Mouse (Mus musculus): ENCODE results near the gene Nob1.
A peak's percentile ranks its signal among the peaks of the same experiment; 100 is the strongest.

The Nob1 gene

GRCm38 (mm10) chr8:107435962-107436831 is 11.3 kb upstream of the Nob1 start, which contains the start of gene Wwp2:
TSS of gene Wwp2 (plus strand) at chr8:107436365.
- no peak for DNase-seq (ENCODE audit: extremely low read depth, low read depth, low spot score)

GRCm38 (mm10) chr8:107435421-107435961 is 10.6 kb upstream of the Nob1 start:
- no peak for DNase-seq (ENCODE audit: extremely low read depth, low read depth, low spot score)

- no peak for DNase-seq (ENCODE audit: extremely low read depth, low read depth, low spot score)
These were observed 6.0 kb upstream of the Nob1 start for GRCm38 (mm10) chr8:107430821-107431220.

GRCm38 (mm10) chr8:107425230-107425597 is 363 bp upstream of the Nob1 start:
- DNase-seq (ENCODE audit: extremely low read depth, low read depth, low spot score), result no peak

GRCm38 (mm10) chr8:107424176-107424575 is 675 bp downstream of the Nob1 start:
- no peak for DNase-seq (ENCODE audit: extremely low read depth, low read depth, low spot score)

- no peak for DNase-seq (ENCODE audit: extremely low read depth, low read depth, low spot score)
These were observed 7.8 kb downstream of the Nob1 start for GRCm38 (mm10) chr8:107417001-107417400.

- no peak for DNase-seq (ENCODE audit: extremely low read depth, low read depth, low spot score)
These were observed 11.0 kb downstream of the Nob1 start for GRCm38 (mm10) chr8:107413881-107414280.

- DNase-seq (ENCODE audit: extremely low read depth, low read depth, low spot score), result no peak
These were observed 12.3 kb downstream of the Nob1 start for GRCm38 (mm10) chr8:107412552-107412951.

GRCm38 (mm10) chr8:107411391-107411790 is 13.5 kb downstream of the Nob1 start:
- DNase-seq (ENCODE audit: extremely low read depth, low read depth, low spot score), result no peak

- DNase-seq (ENCODE audit: extremely low read depth, low read depth, low spot score), result no peak
These were observed 18.9 kb downstream of the Nob1 start for GRCm38 (mm10) chr8:107405935-107406334.

- DNase-seq (ENCODE audit: extremely low read depth, low read depth, low spot score), result no peak
These were observed 20.8 kb downstream of the Nob1 start for GRCm38 (mm10) chr8:107404057-107404456.

GRCm38 (mm10) chr8:107403038-107403781 is 21.6 kb downstream of the Nob1 start, which contains the start of gene Nqo1:
TSS of gene Nqo1 (minus strand) at chr8:107403206.
- DNase-seq (ENCODE audit: extremely low read depth, low read depth, low spot score), result no peak

- peak; percentile 58 for DNase-seq (ENCODE audit: extremely low read depth, low read depth, low spot score)
These were observed 23.0 kb downstream of the Nob1 start for GRCm38 (mm10) chr8:107401866-107402265.

- DNase-seq (ENCODE audit: extremely low read depth, low read depth, low spot score), result no peak
These were observed 25.4 kb downstream of the Nob1 start for GRCm38 (mm10) chr8:107399495-107399894.

GRCm38 (mm10) chr8:107397665-107398064 is 27.2 kb downstream of the Nob1 start:
- DNase-seq (ENCODE audit: extremely low read depth, low read depth, low spot score), result peak; percentile 43

GRCm38 (mm10) chr8:107396106-107396670 is 28.7 kb downstream of the Nob1 start:
- no peak for DNase-seq (ENCODE audit: extremely low read depth, low read depth, low spot score)

GRCm38 (mm10) chr8:107395397-107395796 is 29.5 kb downstream of the Nob1 start:
- DNase-seq (ENCODE audit: extremely low read depth, low read depth, low spot score), result no peak

GRCm38 (mm10) chr8:107391136-107391516 is 33.7 kb downstream of the Nob1 start:
- DNase-seq (ENCODE audit: extremely low read depth, low read depth, low spot score), result no peak

GRCm38 (mm10) chr8:107390476-107391135 is 34.2 kb downstream of the Nob1 start:
- DNase-seq (ENCODE audit: extremely low read depth, low read depth, low spot score), result no peak

- DNase-seq (ENCODE audit: extremely low read depth, low read depth, low spot score), result no peak
These were observed 35.3 kb downstream of the Nob1 start for GRCm38 (mm10) chr8:107389557-107389956.

- DNase-seq (ENCODE audit: extremely low read depth, low read depth, low spot score), result no peak
These were observed 37.0 kb downstream of the Nob1 start for GRCm38 (mm10) chr8:107387861-107388260.
